Mouse (Mus musculus) heart, adult 11 months (tissue): ENCODE results near the gene Gm20822.
"Not testable (repeated sequence)": the region's sequence is repeated elsewhere in the genome, so short reads cannot be mapped to it uniquely, and the experiment has no call there.

ENCODE experiments used
- DNase-seq: peaks from one replicate; pipeline ENCODE4 v3.0.0; 2022

Gene Gm20822

GRCm38 (mm10) chrY:15884671-15885070, at the start of gene Gm20822:
Gene Gm20822 (minus strand): TSS chrY:15884771.
- not testable (repeated sequence) for DNase-seq
